Mouse (Mus musculus) heart, embryonic 13.5 days (tissue): ENCODE data around the gene Thap11. TPM values are rescaled to one million over a fixed set of nuclear protein-coding genes. Genes with fewer than 3 reads are reported as not detected.

ENCODE experiments used
- polyA plus RNA-seq: library from polyadenylated mRNA; unstranded; fragments of >200 nt; fragmentation: Nextera tagmentation; extraction: Ambion mirVana; gene quantifications from 2 replicates; pipeline ENCODE4 v1.2.1, GENCODE M21; 2015

Gene Thap11
- polyA plus RNA-seq, 1 experiment from 2014 or later: 44.8 TPM

Other genes with a start within 250 kb of the Thap11 start
- gene Ripor1, start 249.9 kb upstream of the Thap11 start, polyA plus RNA-seq: 32.1 and 32.5 TPM in 2 replicates
- 67.1 and 76.2 TPM in 2 replicates for gene Ctcf, start 218.6 kb upstream of the Thap11 start, polyA plus RNA-seq
- 0.23 TPM in 1 of 2 replicates, not detected in the other for gene Agrp, start 217.7 kb upstream of the Thap11 start, polyA plus RNA-seq
- gene Carmil2, start 168.9 kb upstream of the Thap11 start, polyA plus RNA-seq: 0.27 TPM in 2 replicates
- gene Acd, start 154.0 kb upstream of the Thap11 start, polyA plus RNA-seq: 41.6 and 44.0 TPM in 2 replicates
- gene Pard6a, start 154.0 kb upstream of the Thap11 start, polyA plus RNA-seq: 11.6 and 11.9 TPM in 2 replicates
- gene 4933405L10Rik, start 147.5 kb upstream of the Thap11 start, polyA plus RNA-seq: not detected in 2 replicates
- gene Enkd1, start 146.9 kb upstream of the Thap11 start, polyA plus RNA-seq: 12.5 and 13.3 TPM in 2 replicates
- gene Gfod2, start 96.5 kb upstream of the Thap11 start, polyA plus RNA-seq: 9.6 and 12.1 TPM in 2 replicates
- gene Ranbp10, start 27.8 kb upstream of the Thap11 start, polyA plus RNA-seq: 9.2 and 9.8 TPM in 2 replicates
- gene Tsnaxip1, start 27.4 kb upstream of the Thap11 start, polyA plus RNA-seq: 0.19 TPM in 1 of 2 replicates, not detected in the other
- gene Cenpt, start 1.9 kb upstream of the Thap11 start, polyA plus RNA-seq: 37.1 and 40.5 TPM in 2 replicates
- gene Nutf2, start 5.4 kb downstream of the Thap11 start, polyA plus RNA-seq: 177 and 212 TPM in 2 replicates
- gene Edc4, start 25.7 kb downstream of the Thap11 start, polyA plus RNA-seq: 28.9 and 30.6 TPM in 2 replicates
- gene Nrn1l, start 38.4 kb downstream of the Thap11 start, polyA plus RNA-seq: 0.52 and 0.88 TPM in 2 replicates
- gene Pskh1, start 45.3 kb downstream of the Thap11 start, polyA plus RNA-seq: 23.6 and 24.6 TPM in 2 replicates
- 0.74 and 1.1 TPM in 2 replicates for gene Ctrl, start 78.7 kb downstream of the Thap11 start, polyA plus RNA-seq
- gene Psmb10, start 83.3 kb downstream of the Thap11 start, polyA plus RNA-seq: 51.9 and 61.3 TPM in 2 replicates
- 1.5 and 3.0 TPM in 2 replicates for gene Lcat, start 88.2 kb downstream of the Thap11 start, polyA plus RNA-seq
- gene Slc12a4, start 111.0 kb downstream of the Thap11 start, polyA plus RNA-seq: 37.7 and 39.4 TPM in 2 replicates
- not detected in 2 replicates for gene Dpep3, start 124.3 kb downstream of the Thap11 start, polyA plus RNA-seq
- 16.4 and 16.7 TPM in 2 replicates for gene Dus2, start 136.2 kb downstream of the Thap11 start, polyA plus RNA-seq
- 0.22 and 0.35 TPM in 2 replicates for gene Dpep2nb, start 150.8 kb downstream of the Thap11 start, polyA plus RNA-seq
- 12.2 and 12.5 TPM in 2 replicates for gene Ddx28, start 156.8 kb downstream of the Thap11 start, polyA plus RNA-seq
- gene Nfatc3, start 203.7 kb downstream of the Thap11 start, polyA plus RNA-seq: 3.4 and 4.5 TPM in 2 replicates